Mouse (Mus musculus) CH12.LX (cell line): Measurements from ENCODE around the gene Glp1r. TPM values are rescaled to one million over a fixed set of nuclear protein-coding genes. Genes with fewer than 3 reads are reported as not detected.

Source experiments
- DNase-seq: peaks from one replicate; pipeline ENCODE4 v3.0.0-alpha.2; 2013; ENCODE audit errors: extremely low read depth
- H3K27ac ChIP-seq: 2 replicates; pipeline ENCODE4 v1.5.1; 2012; ENCODE audit warnings: low read depth, mild to moderate bottlenecking, control low read depth, moderate library complexity; ENCODE audit not compliant: insufficient read depth
- H3K27me3 ChIP-seq: replicated peaks from 2 replicates; pipeline ENCODE3; 2012; ENCODE audit warnings: inconsistent platforms
- H3K36me3 ChIP-seq, 2 experiments: replicated peaks in 1 of 2; 2 replicates each; pipeline versions ENCODE3 to v1.6.1; 2012; ENCODE audit warnings: inconsistent platforms in 1 of 2, low read length in 1 of 2, mild to moderate bottlenecking in 1 of 2, mixed read lengths in 1 of 2, moderate library complexity in 1 of 2; ENCODE audit not compliant: control insufficient read depth in 1 of 2, insufficient read depth in 1 of 2
- H3K4me1 ChIP-seq, 2 experiments: 2 replicates each; pipeline ENCODE4 v1.6.1; 2012; ENCODE audit warnings: inconsistent platforms in 1 of 2, moderate library complexity in 1 of 2; ENCODE audit not compliant: insufficient read depth in 2 of 2, control insufficient read depth in 1 of 2
- H3K4me2 ChIP-seq: 2 replicates; pipeline ENCODE4 v1.6.1; 2012; ENCODE audit warnings: low read depth, mild to moderate bottlenecking, control low read depth; ENCODE audit not compliant: poor library complexity, insufficient read depth, severe bottlenecking
- H3K4me3 ChIP-seq, 3 experiments: fragments of 150-350 bp in 1 of 3; sonication (generic) in 1 of 3; replicated peaks in 1 of 3; 2 replicates each; pipeline versions ENCODE3 to v1.5.1; 2011 to 2012; ENCODE audit warnings: low read depth in 2 of 3, low read length in 2 of 3, mild to moderate bottlenecking in 2 of 3, moderate library complexity in 2 of 3, control low read depth in 1 of 3, improper control_type of control experiment in 1 of 3, inconsistent platforms in 1 of 3, mixed read lengths in 1 of 3; ENCODE audit not compliant: poor library complexity in 1 of 3
- H3K79me2 ChIP-seq: replicated peaks from 2 replicates; pipeline ENCODE4 v1.6.1; 2012; ENCODE audit warnings: mild to moderate bottlenecking, moderate library complexity; ENCODE audit not compliant: control insufficient read depth, poor library complexity, insufficient read depth, severe bottlenecking; ENCODE audit errors: extremely low read depth
- H3K9ac ChIP-seq: 2 replicates; pipeline ENCODE4 v1.6.1; 2012; ENCODE audit warnings: low read depth, mild to moderate bottlenecking, control low read depth, moderate library complexity; ENCODE audit not compliant: insufficient read depth
- H3K9me3 ChIP-seq: replicated peaks from 2 replicates; pipeline ENCODE3; 2012; ENCODE audit warnings: low read length, inconsistent platforms, mixed read lengths
- BHLHE40 ChIP-seq: IDR thresholded peaks from 2 replicates; pipeline ENCODE4 v1.6.1; 2011; ENCODE audit warnings: mild to moderate bottlenecking, low read depth, low read length, improper control_type of control experiment
- CHD1 ChIP-seq: IDR thresholded peaks from 2 replicates; pipeline ENCODE4 v1.6.1; 2012; ENCODE audit warnings: low read depth, low read length, improper control_type of control experiment, inconsistent platforms
- CHD2 ChIP-seq: IDR thresholded peaks from 2 replicates; pipeline ENCODE4 v1.6.1; 2011; ENCODE audit warnings: low read length, improper control_type of control experiment
- CTCF ChIP-seq, 2 experiments: IDR thresholded peaks in 1 of 2; conservative IDR thresholded peaks in 1 of 2; 2 replicates each; pipeline ENCODE4 v1.5.1; 2011 to 2012; ENCODE audit warnings: low read depth in 2 of 2, low read length in 2 of 2, improper control_type of control experiment in 1 of 2, inconsistent platforms in 1 of 2, mild to moderate bottlenecking in 1 of 2, moderate library complexity in 1 of 2
- E2F4 ChIP-seq: IDR thresholded peaks from 2 replicates; pipeline ENCODE4 v1.6.1; 2011; ENCODE audit warnings: low read depth, low read length, improper control_type of control experiment; ENCODE audit not compliant: insufficient replicate concordance
- ELF1 ChIP-seq: IDR thresholded peaks from 2 replicates; pipeline ENCODE4 v1.6.1; 2014; ENCODE audit warnings: low read depth, mild to moderate bottlenecking, inconsistent platforms, low read length, improper control_type of control experiment
- GABPA ChIP-seq: IDR thresholded peaks from 2 replicates; pipeline ENCODE4 v1.6.1; 2012; ENCODE audit warnings: low read depth, low read length, improper control_type of control experiment, inconsistent platforms; ENCODE audit not compliant: insufficient replicate concordance
- HCFC1 ChIP-seq: IDR thresholded peaks from 2 replicates; pipeline ENCODE4 v1.6.1; 2012; ENCODE audit warnings: low read depth, mild to moderate bottlenecking, inconsistent platforms, low read length, improper control_type of control experiment
- JUN ChIP-seq: IDR thresholded peaks from 2 replicates; pipeline ENCODE4 v1.6.1; 2011; ENCODE audit warnings: low read depth, mild to moderate bottlenecking, low read length, improper control_type of control experiment, moderate library complexity; ENCODE audit not compliant: insufficient read depth
- KAT2A ChIP-seq: IDR thresholded peaks from 2 replicates; pipeline ENCODE4 v1.6.1; 2012; ENCODE audit warnings: low read length, improper control_type of control experiment, inconsistent platforms; ENCODE audit not compliant: insufficient replicate concordance
- NRF1 ChIP-seq: IDR thresholded peaks from 2 replicates; pipeline ENCODE4 v1.6.1; 2014; ENCODE audit warnings: low read depth, mild to moderate bottlenecking, inconsistent platforms, low read length, improper control_type of control experiment, moderate library complexity
- PAX5 ChIP-seq: IDR thresholded peaks from 2 replicates; pipeline ENCODE4 v1.6.1; 2012; ENCODE audit warnings: low read length, inconsistent platforms, mixed read lengths
- POLR2AphosphoS2 ChIP-seq: IDR thresholded peaks from 2 replicates; pipeline ENCODE4 v1.6.1; 2011; ENCODE audit warnings: low read depth, low read length, improper control_type of control experiment
- RAD21 ChIP-seq: IDR thresholded peaks from 2 replicates; pipeline ENCODE4 v1.6.1; 2011; ENCODE audit warnings: low read depth, mild to moderate bottlenecking, low read length, improper control_type of control experiment, moderate library complexity
- RCOR1 ChIP-seq: conservative IDR thresholded peaks from 2 replicates; pipeline ENCODE4 v1.6.1; 2012; ENCODE audit warnings: low read depth, mild to moderate bottlenecking, inconsistent platforms, low read length, improper control_type of control experiment
- SMC3 ChIP-seq: IDR thresholded peaks from 2 replicates; pipeline ENCODE4 v1.6.1; 2011; ENCODE audit warnings: low read depth, low read length, improper control_type of control experiment
- TBP ChIP-seq: conservative IDR thresholded peaks from 2 replicates; pipeline ENCODE4 v1.6.1; 2011; ENCODE audit warnings: low read depth, low read length, improper control_type of control experiment
- TCF12 ChIP-seq: IDR thresholded peaks from 2 replicates; pipeline ENCODE4 v1.6.1; 2014; ENCODE audit warnings: low read depth, mild to moderate bottlenecking, inconsistent platforms, low read length, improper control_type of control experiment
- USF1 ChIP-seq: IDR thresholded peaks from 2 replicates; pipeline ENCODE4 v1.6.1; 2014; ENCODE audit warnings: low read depth, mild to moderate bottlenecking, inconsistent platforms, low read length, improper control_type of control experiment
- USF2 ChIP-seq: conservative IDR thresholded peaks from 2 replicates; pipeline ENCODE4 v1.6.1; 2011; ENCODE audit warnings: low read depth, low read length, improper control_type of control experiment
- ZMIZ1 ChIP-seq: IDR thresholded peaks from 2 replicates; pipeline ENCODE4 v1.6.1; 2012; ENCODE audit warnings: low read depth, mild to moderate bottlenecking, inconsistent platforms, low read length, improper control_type of control experiment
- ZNF384 ChIP-seq: IDR thresholded peaks from 2 replicates; pipeline ENCODE4 v1.6.1; 2012; ENCODE audit warnings: low read depth, low read length, improper control_type of control experiment, inconsistent platforms
- dilution Hi-C: fragments of 300-500 bp; cut with MboI; formaldehyde crosslinking; loops from 2 replicates; pipeline ENCODE4 v1.14.3; 2020; ENCODE audit warnings: low sequenced_read_pairs; ENCODE audit not compliant: extremely low pct_unique_long_range_greater_than_20kb, extremely low pct_ligation_motif_present
- in situ Hi-C: fragments of 300-500 bp; cut with MboI; formaldehyde crosslinking; loops from 3 replicates; pipeline ENCODE4 v1.14.3; 2019; ENCODE audit warnings: low sequenced_read_pairs, low pct_ligation_motif_present, low pct_unique_long_range_greater_than_20kb, mixed read lengths
- polyA plus RNA-seq: library from polyadenylated mRNA; unstranded; fragments of >175 nt; gene quantifications from 2 replicates; pipeline ENCODE4 v1.2.1, GENCODE M21; 2012; ENCODE audit warnings: low read depth; ENCODE audit not compliant: insufficient read length
- total RNA-seq, 2 experiments: library from RNA; depleted of rRNA; stranded (reverse); fragments of 300-350 nt in 1 of 2; fragments of >200 nt in 1 of 2; gene quantifications; 2 replicates each; pipeline ENCODE4 v1.2.3; 2012 to 2014

Glp1r gene
- total and polyA plus RNA-seq, 3 experiments = 0.04 TPM; not detected in 2

GRCm38 (mm10) chr17:30948382-30948781 lies 46.8 kb downstream of the Glp1r start:
- Histone ChIP-seq H3K4me3 (no peak overlapping the region), H3K9me3 (no peaks in the 10 kb centered on the region), H3K4me1 (peaks cover 4 to 6% of the 10 kb centered on the region in 2 experiments; a peak in 2 of 4 replicates)
- dilution Hi-C loops = no loop called here
- TF ChIP-seq CTCF (conservative IDR thresholded peaks at IDR 0.05 in 1 of 2, IDR thresholded peaks at IDR 0.05 in 1 of 2; ENCODE audit: low read depth in 2 of 2, low read length in 2 of 2) = no peak
- TF ChIP-seq CHD2 = no peak
- TF ChIP-seq NRF1 = no peak
- TF ChIP-seq, all 38 proteins: peak for 0
- in situ Hi-C loops = no loop called here
- no peak overlapping the region for H3K27ac ChIP-seq
- peaks cover 52% of the 10 kb centered on the region for H3K27me3 ChIP-seq
- H3K9ac ChIP-seq = no peak overlapping the region
- H3K36me3 ChIP-seq = no peaks in the 10 kb centered on the region
- H3K4me2 ChIP-seq = no peak overlapping the region
- DNase-seq = no peak
- no peaks in the 10 kb centered on the region for H3K79me2 ChIP-seq

DNA sequence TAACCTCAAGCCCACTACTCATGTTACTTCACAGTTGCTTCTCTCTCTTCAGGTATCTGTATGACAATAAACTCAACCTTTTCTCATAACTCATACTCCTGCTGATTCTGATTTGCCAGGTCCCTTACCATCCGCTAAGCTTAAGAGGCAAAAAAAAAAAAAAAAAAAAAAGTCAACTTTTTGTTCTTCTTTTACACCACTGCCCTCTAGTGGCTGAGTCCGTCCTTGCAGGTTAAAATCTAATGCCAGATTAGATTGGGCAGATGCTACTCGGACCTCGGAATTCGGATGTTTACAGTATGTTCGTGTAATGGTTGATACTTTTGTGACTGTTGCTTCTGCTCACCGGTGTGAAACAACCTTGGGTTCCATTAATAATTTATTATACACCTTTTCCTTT lies 49.2 kb downstream of the Glp1r start:
- Histone ChIP-seq H3K27me3 (peaks cover 39% of the 10 kb centered on the region), H3K79me2 (no peaks in the 10 kb centered on the region), H3K9me3 (no peaks in the 10 kb centered on the region), H3K4me2 (no peak overlapping the region), H3K4me1 (0 out of 4 replicates have a peak, but pooled peaks cover 0 to under 1% of the 10 kb centered on the region in 2 experiments), H3K36me3 (no peaks in the 10 kb centered on the region), H3K27ac (no peak overlapping the region), H3K4me3 (no peak overlapping the region), H3K9ac (no peak overlapping the region)
- peak; percentile 58 for DNase-seq
- dilution Hi-C loops (no loop called here), in situ Hi-C loops (no loop called here)
- no peak for TF ChIP-seq KAT2A
- peak; percentile 54 for TF ChIP-seq RAD21
- TF ChIP-seq ZMIZ1 = no peak
- no peak for TF ChIP-seq GABPA
- no peak for TF ChIP-seq TBP
- no peak for TF ChIP-seq ELF1
- TF ChIP-seq PAX5 = no peak
- TF ChIP-seq CTCF (conservative IDR thresholded peaks at IDR 0.05 in 1 of 2, IDR thresholded peaks at IDR 0.05 in 1 of 2; ENCODE audit: low read depth in 2 of 2, low read length in 2 of 2) = peak in 1 of 2 experiments; percentile 64; a peak in 2 of 4 replicates
- no peak for TF ChIP-seq USF2
- TF ChIP-seq USF1 = no peak
- peak; percentile 94 for TF ChIP-seq ZNF384
- TF ChIP-seq SMC3 = peak; percentile 50

GRCm38 (mm10) chr17:30951600-30951999 lies 50.0 kb downstream of the Glp1r start:
- no peaks in the 10 kb centered on the region for H3K36me3 ChIP-seq
- dilution Hi-C loops = no loop called here
- H3K79me2 ChIP-seq = no peaks in the 10 kb centered on the region
- no peak overlapping the region for H3K4me3 ChIP-seq
- no peak overlapping the region for H3K9ac ChIP-seq
- TF ChIP-seq CHD1 = no peak
- no peak for TF ChIP-seq TCF12
- no peak for TF ChIP-seq ZNF384
- no peak for TF ChIP-seq JUN
- no peak for TF ChIP-seq POLR2AphosphoS2
- no peak for TF ChIP-seq TBP
- no peak for TF ChIP-seq E2F4
- TF ChIP-seq USF2 = no peak
- TF ChIP-seq BHLHE40 = no peak
- TF ChIP-seq KAT2A = no peak
- no peak for TF ChIP-seq ELF1
- TF ChIP-seq RCOR1 = no peak
- TF ChIP-seq HCFC1 = no peak
- TF ChIP-seq USF1 = no peak
- no peaks in the 10 kb centered on the region for H3K9me3 ChIP-seq
- no peak overlapping the region for H3K27ac ChIP-seq
- DNase-seq = no peak
- no peak overlapping the region for H3K4me2 ChIP-seq
- peaks cover 33% of the 10 kb centered on the region for H3K27me3 ChIP-seq
- in situ Hi-C loops = no loop called here
- H3K4me1 ChIP-seq = no peaks in the 10 kb centered on the region; a peak in 1 of 4 replicates
